Mouse (Mus musculus) intestine, postnatal 0 days (tissue): ENCODE data around the gene Mcrip2. TPM values are rescaled to one million over a fixed set of nuclear protein-coding genes. Genes with fewer than 3 reads are reported as not detected.

Source experiments
- ATAC-seq: fragments of 200-750 bp; cut with Nextera tagmentation; 2 replicates; pipeline ENCODE4 v1.8.0; 2017; ENCODE audit warnings: mild to moderate bottlenecking, moderate TSS enrichment, moderate library complexity
- H3K27ac ChIP-seq: fragments of 300-500 bp; sonication (generic); 2 replicates; pipeline ENCODE4 v1.5.1; 2014; ENCODE audit warnings: mild to moderate bottlenecking, low read depth, low read length, moderate library complexity
- H3K27me3 ChIP-seq: fragments of 300-500 bp; sonication (generic); replicated peaks from 2 replicates; pipeline ENCODE4 v1.6.1; 2014; ENCODE audit warnings: low read length, mixed read lengths; ENCODE audit not compliant: control insufficient read depth, insufficient read depth
- H3K36me3 ChIP-seq: fragments of 300-500 bp; sonication (generic); 2 replicates; pipeline ENCODE4 v1.6.1; 2014; ENCODE audit warnings: mild to moderate bottlenecking, moderate library complexity; ENCODE audit not compliant: control insufficient read depth, insufficient read depth
- H3K4me1 ChIP-seq: fragments of 300-500 bp; sonication (generic); replicated peaks from 2 replicates; pipeline ENCODE4 v1.6.1; 2014; ENCODE audit warnings: antibody characterized with exemption, low read length, mixed read lengths; ENCODE audit not compliant: control insufficient read depth, insufficient read depth
- H3K4me2 ChIP-seq: fragments of 300-500 bp; sonication (generic); replicated peaks from 2 replicates; pipeline ENCODE4 v1.6.1; 2014; ENCODE audit warnings: low read depth, mild to moderate bottlenecking, moderate library complexity
- H3K4me3 ChIP-seq: fragments of 300-500 bp; sonication (generic); 2 replicates; pipeline ENCODE4 v1.5.1; 2014; ENCODE audit warnings: low read depth, low read length
- H3K9ac ChIP-seq: fragments of 300-500 bp; sonication (generic); 2 replicates; pipeline ENCODE4 v1.6.1; 2014; ENCODE audit warnings: mild to moderate bottlenecking, low read depth, low read length
- H3K9me3 ChIP-seq: fragments of 300-500 bp; sonication (generic); 2 replicates; pipeline ENCODE4 v1.6.1; 2016; ENCODE audit warnings: mixed run types; ENCODE audit not compliant: control insufficient read depth
- CTCF ChIP-seq: sonication (generic); IDR thresholded peaks from 2 replicates; pipeline ENCODE4 v1.5.1; 2016; ENCODE audit warnings: low read depth, mild to moderate bottlenecking, control low read depth, antibody characterized with exemption, moderate library complexity
- WGBS: fragments of 180-500 bp; shearing (Covaris S2); extraction: QIAGEN DNeasy Blood & Tissue Kit; methylation state at CpG from one replicate; pipeline ENCODE4 v1.1.7; 2014; 5-methylcytosine and 5-hydroxymethylcytosine counted together
- polyA plus RNA-seq: library from polyadenylated mRNA; unstranded; fragments of >200 nt; fragmentation: Nextera tagmentation; extraction: Ambion mirVana; gene quantifications from 2 replicates; pipeline ENCODE4 v1.2.1, GENCODE M21; 2015

Gene Mcrip2
- polyA plus RNA-seq, 1 experiment from 2014 or later: 51.0 TPM

- Histone ChIP-seq H3K9ac (no peak overlapping the region), H3K4me3 (no peak overlapping the region), H3K27ac (peak overlapping the region; percentile 85; the same call in 1 of the 2 replicates), H3K9me3 (no peaks in the 10 kb centered on the region), H3K4me2 (no peak overlapping the region; the same call in 1 of the 2 replicates), H3K4me1 (peaks cover 6% of the 10 kb centered on the region; the same call in 1 of the 2 replicates), H3K36me3 (peaks cover 42% of the 10 kb centered on the region), H3K27me3 (no peaks in the 10 kb centered on the region)
- no peak for ATAC-seq
- TF ChIP-seq CTCF: no peak
- WGBS: 96% methylated on average over 6 of the region's 6 CpGs
These were observed 28.0 kb downstream of the Mcrip2 start for GRCm38 (mm10) chr17:25840519-25840918.

GRCm38 (mm10) chr17:25839455-25840235 is 28.9 kb downstream of the Mcrip2 start:
- 67% methylated on average over 14 of the region's 14 CpGs for WGBS
- peak; percentile 56 for ATAC-seq
- H3K4me1 ChIP-seq: peaks cover 6% of the 10 kb centered on the region; the same call in 1 of the 2 replicates

GRCm38 (mm10) chr17:25838904-25839303 is 29.7 kb downstream of the Mcrip2 start:
- 80% methylated on average over 4 of the region's 4 CpGs for WGBS
- Histone ChIP-seq H3K4me2 (peak overlapping the region; percentile 44), H3K9me3 (no peaks in the 10 kb centered on the region), H3K4me1 (peaks cover 5% of the 10 kb centered on the region; the same call in 1 of the 2 replicates), H3K4me3 (no peak overlapping the region), H3K9ac (no peak overlapping the region), H3K36me3 (peaks cover 49% of the 10 kb centered on the region), H3K27ac (peak overlapping the region; percentile 85), H3K27me3 (no peaks in the 10 kb centered on the region)
- no peak for ATAC-seq
- TF ChIP-seq CTCF: no peak

More at GRCm38 (mm10) chr17:25839455-25840235, 28.9 kb downstream of the Mcrip2 start:
- Histone ChIP-seq H3K27ac (peak overlapping the region; percentile 85), H3K9ac (no peak overlapping the region), H3K9me3 (no peaks in the 10 kb centered on the region), H3K4me3 (no peak overlapping the region), H3K4me2 (peak overlapping the region; percentile 44), H3K36me3 (peaks cover 49% of the 10 kb centered on the region), H3K27me3 (no peaks in the 10 kb centered on the region)
- TF ChIP-seq CTCF: no peak

- H3K4me2 ChIP-seq: no peak overlapping the region; the same call in 1 of the 2 replicates
- H3K4me3 ChIP-seq: no peak overlapping the region
- no peak for ATAC-seq
- H3K36me3 ChIP-seq: peaks cover 48% of the 10 kb centered on the region
- 48% methylated on average over 3 of the region's 3 CpGs for WGBS
- H3K27me3 ChIP-seq: no peaks in the 10 kb centered on the region
- H3K4me1 ChIP-seq: peaks cover 2% of the 10 kb centered on the region; the same call in 1 of the 2 replicates
- H3K9ac ChIP-seq: 0 out of 2 replicates have a peak overlapping the region, but pooled peaks have one; percentile 3
- H3K9me3 ChIP-seq: no peaks in the 10 kb centered on the region
- no peak for TF ChIP-seq CTCF
- H3K27ac ChIP-seq: no peak overlapping the region
These were observed 31.0 kb downstream of the Mcrip2 start for GRCm38 (mm10) chr17:25837533-25837932.

GRCm38 (mm10) chr17:25837076-25837410 is 31.5 kb downstream of the Mcrip2 start, which contains the start of gene Rhbdl1:
Rhbdl1 (minus strand) TSS chr17:25837295.
- ATAC-seq: no peak
- H3K9me3 ChIP-seq: no peaks in the 10 kb centered on the region
- H3K9ac ChIP-seq: peak within 1 kb of the TSS; percentile 51

GRCm38 (mm10) chr17:25836397-25837075 is 32.0 kb downstream of the Mcrip2 start:
- no peaks in the 10 kb centered on the region for H3K27me3 ChIP-seq
- no peak overlapping the region; the same call in 1 of the 2 replicates for H3K27ac ChIP-seq
- H3K4me3 ChIP-seq: peak overlapping the region; percentile 34
- H3K9ac ChIP-seq: peak overlapping the region; percentile 51
- H3K36me3 ChIP-seq: peaks cover 40% of the 10 kb centered on the region
- no peak for ATAC-seq
- no peak for TF ChIP-seq CTCF
- H3K9me3 ChIP-seq: no peaks in the 10 kb centered on the region
- WGBS: 23% methylated on average over 23 of the region's 23 CpGs
- H3K4me2 ChIP-seq: peak overlapping the region; percentile 93
- H3K4me1 ChIP-seq: peaks cover 6% of the 10 kb centered on the region; the same call in 1 of the 2 replicates

More at GRCm38 (mm10) chr17:25837076-25837410, 31.5 kb downstream of the Mcrip2 start, which contains the start of gene Rhbdl1:
- Histone ChIP-seq H3K27me3 (no peaks in the 10 kb centered on the region), H3K27ac (no peak within 1 kb of the TSS; the same call in 1 of the 2 replicates), H3K4me2 (peak within 1 kb of the TSS; percentile 93), H3K36me3 (peaks cover 43% of the 10 kb centered on the region), H3K4me3 (peak within 1 kb of the TSS; percentile 34), H3K4me1 (peaks cover 2% of the 10 kb centered on the region; the same call in 1 of the 2 replicates)
- WGBS: 3% methylated on average over 29 of the region's 29 CpGs
- TF ChIP-seq CTCF: no peak
